Mouse (Mus musculus) kidney, adult 18-20 months (tissue): ENCODE measurements around the gene Gins2.

Experiments used
- DNase-seq: peaks from one replicate; pipeline ENCODE4 v3.0.0; 2021

The Gins2 gene

GRCm38 (mm10) chr8:120599504-120599903 lies 10.4 kb upstream of the Gins2 start:
- DNase-seq = peak; percentile 88

DNA sequence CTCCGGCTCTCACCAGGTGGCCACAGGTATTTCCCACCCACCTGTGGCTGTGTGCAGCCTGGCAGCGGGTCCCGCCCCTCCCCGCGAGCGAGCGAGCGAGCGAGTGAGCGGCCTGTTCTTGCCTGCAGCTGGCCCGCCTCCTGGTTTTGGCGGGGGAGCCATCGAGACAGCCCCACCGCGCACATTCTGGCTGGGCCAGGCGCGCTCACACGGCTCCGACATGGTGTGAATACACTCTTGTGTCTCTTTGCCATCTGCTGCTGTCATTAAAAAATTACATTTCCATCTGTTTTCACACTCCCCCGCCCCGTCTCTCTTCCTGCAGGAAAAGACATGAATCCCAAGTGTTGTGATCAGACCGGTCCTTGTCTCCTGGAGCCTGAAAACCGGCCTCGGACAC lies 9.5 kb upstream of the Gins2 start:
- DNase-seq = no peak

DNA sequence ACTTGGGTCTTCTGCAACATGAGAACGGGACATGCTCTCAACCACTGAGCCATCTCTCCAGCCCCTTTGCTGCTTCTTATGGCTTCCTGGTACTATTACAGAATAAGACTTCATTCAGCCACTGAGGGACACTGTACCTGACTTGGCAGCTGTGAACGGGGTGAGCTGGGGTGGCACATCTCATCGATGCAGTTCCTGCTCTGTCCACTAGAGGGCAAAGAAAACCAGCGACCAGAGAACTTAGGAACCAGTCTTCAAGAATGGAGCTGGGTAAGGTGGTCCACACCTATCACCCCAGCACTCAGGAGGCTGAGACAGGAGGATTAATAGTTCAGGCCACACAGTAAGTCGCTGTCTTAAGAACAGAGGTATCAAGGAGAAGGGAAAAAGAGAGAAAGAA lies 6.9 kb upstream of the Gins2 start:
- DNase-seq = peak; percentile 60

DNA sequence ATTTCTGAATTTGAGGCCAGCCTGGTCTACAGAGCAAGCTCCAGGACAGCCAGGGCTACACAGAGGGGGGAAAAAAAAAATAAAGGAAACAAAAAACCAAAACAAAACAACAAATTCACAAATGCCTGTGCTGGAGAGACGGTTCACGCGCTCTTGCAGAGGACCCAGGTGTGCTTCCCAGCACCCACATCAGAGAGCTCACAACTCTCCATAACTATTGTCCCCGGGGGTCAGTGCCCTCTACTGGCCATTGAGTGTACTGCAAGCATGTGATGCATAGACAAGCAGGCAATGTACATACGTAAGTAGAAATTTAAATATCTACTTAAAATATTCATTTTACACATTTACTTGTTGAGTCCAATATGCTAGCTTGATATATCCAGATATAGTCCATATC lies 5.5 kb upstream of the Gins2 start:
- no peak for DNase-seq

- no peak for DNase-seq
Measured at GRCm38 (mm10) chr8:120591587-120592292, 2.6 kb upstream of the Gins2 start.

DNA sequence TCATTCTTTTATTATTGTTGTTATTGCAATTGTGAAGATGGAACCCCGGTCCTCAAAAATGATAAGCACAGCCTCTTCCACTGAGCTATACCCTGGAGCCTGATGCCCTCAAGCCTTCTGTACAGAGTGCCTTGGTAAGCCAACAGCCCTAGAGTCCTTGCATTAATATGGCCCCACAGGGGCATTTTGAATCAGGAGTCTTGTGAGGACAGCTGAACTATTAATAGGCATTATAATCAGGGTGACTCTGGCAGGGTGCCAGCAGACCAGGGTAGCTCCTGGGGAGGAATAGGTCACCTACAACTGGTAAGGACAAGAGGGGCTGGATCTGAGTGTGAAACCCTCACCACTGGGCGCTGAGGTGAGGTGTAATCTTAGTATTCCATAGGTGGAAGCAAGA lies 817 bp upstream of the Gins2 start:
- peak; percentile 22 for DNase-seq

- DNase-seq = no peak
Measured at GRCm38 (mm10) chr8:120585521-120585920, 3.6 kb downstream of the Gins2 start.

DNA sequence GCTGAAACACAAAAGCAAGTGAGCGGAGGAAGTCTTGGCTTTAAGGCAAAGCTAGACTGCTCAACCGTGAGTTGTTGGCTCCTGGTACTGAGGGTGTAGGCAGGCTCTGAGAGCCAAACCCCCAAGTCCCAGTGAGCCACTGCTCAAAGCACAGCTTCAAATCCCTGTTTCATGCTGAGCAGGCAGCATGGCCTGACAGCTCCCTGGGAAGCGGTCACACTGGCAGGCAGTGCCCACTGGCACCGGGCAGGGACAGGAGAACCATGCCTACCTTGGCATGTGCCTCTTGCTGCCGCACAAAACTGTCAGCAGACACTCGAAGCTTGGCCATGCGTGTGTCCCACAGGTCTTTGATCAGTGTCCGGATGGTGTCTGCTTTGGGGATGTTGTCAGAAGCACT lies 7.3 kb downstream of the Gins2 start:
- no peak for DNase-seq

DNA sequence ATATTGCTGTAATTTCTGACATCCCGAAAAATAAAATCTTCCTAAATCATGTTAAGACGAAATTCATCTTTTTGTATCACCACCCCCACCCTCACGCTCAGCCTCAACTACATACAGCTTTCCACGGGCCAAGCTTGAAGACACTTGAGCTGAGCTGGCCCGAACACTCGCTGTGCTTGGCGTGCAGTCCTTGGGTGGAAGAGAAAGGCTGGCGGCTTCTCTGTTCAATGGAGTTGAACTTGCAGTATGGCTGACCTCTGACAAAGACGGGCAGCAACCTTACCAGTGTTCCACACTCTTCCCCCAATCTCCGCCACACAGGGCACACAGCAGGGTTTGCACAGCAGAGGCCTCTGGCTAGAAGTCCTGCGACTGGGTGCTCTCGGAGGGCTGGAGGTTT lies 7.8 kb downstream of the Gins2 start:
- no peak for DNase-seq

GRCm38 (mm10) chr8:120580336-120581000 lies 8.6 kb downstream of the Gins2 start:
- no peak for DNase-seq

DNA sequence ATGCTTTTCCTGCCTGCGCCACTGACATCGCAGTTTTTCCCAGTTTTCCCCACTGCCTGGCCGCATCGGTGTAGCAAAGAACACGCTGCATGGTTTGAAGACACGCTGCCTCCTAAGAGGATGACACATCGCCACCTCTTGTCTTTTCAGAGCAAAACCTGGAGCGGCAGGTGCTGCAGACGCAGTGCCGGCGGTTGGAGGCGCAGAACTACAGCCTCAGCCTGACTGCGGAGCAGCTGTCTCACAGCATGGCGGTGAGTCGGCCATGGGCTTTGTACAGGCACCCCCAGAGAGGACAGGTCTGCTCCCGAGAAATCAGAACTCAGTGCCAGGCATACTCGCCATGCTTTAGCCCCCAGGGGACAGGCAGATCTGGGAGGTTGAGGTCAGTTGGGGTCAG lies 11.3 kb downstream of the Gins2 start:
- DNase-seq = no peak

DNA sequence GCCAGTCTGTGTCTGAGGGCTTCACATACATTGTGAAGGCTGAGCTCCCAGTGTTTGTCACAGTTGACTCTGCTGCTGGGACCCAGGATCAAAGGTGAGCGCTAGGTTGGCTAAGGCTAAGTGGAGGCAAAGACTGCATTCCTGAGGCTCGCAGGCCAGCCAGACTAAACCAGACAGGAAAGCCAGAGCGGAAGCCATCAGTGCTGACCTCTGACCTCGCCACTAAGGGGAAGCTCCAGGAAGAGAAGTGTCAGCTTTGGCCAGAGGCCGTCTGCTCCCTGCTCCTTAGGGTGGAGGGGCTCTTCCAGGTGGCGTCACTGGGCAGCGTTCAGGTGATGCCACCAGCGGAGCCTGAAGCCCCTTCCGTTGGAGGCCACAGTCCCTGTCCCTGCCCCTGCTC lies 13.3 kb downstream of the Gins2 start:
- peak; percentile 75 for DNase-seq

- peak; percentile 37 for DNase-seq
Measured at GRCm38 (mm10) chr8:120574941-120575340, 14.2 kb downstream of the Gins2 start.

DNA sequence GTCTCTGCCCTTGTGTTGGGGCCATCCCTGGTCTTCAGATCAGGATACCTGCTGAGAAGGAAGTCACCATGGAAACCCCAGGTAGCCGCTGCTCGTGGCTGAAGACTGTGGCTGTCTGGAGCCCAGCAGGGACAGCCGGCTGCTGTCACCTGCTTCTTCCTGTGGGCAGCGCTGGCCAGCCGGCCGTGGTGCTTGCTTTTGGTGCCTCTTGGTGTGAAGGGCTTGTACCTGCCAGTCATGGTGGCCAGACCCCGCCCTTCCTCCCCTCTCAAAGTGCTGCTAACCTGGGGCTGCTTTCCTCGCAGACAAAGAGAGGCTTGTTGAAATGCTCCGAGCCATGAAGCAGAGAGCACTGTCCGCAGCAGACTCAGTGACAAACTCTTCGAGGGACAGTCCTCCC lies 15.2 kb downstream of the Gins2 start:
- no peak for DNase-seq

DNA sequence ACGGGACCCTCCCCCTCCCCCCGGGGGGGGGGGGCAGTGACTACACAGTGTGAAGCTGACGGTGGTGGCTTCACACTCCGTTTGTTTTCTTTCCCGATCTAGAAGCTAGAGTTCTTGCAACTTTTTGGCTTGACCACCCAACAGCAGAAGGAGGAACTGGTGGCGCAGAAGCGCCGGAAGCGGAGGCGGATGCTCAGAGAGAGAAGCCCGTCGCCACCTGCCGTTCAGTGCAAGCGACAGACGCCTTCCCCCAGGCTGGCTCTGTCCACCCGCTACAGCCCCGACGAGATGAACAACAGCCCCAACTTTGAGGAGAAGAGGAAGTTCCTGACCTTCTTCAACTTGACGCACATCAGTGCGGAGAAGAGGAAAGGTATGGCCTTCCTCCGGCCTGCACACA lies 16.6 kb downstream of the Gins2 start:
- no peak for DNase-seq

DNA sequence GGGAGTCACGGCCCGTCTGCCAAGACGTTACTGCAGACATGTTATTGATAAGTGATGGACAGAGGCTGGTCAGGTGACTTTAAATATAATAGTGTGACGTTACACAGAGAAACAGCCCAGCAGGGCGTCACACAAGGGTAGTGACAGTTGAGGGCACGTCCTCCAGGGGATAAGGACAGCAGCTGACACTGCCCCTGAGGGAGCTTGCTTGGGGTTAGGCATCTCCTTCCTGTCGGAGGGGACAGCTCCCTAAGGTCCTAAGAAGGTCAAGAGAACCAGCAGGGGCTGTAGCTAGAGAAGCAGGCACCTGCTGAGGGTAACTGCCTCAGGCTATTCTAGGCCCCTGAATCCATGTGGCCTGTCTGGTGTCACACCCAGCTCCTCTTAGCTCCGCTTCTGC lies 17.5 kb downstream of the Gins2 start:
- no peak for DNase-seq

DNA sequence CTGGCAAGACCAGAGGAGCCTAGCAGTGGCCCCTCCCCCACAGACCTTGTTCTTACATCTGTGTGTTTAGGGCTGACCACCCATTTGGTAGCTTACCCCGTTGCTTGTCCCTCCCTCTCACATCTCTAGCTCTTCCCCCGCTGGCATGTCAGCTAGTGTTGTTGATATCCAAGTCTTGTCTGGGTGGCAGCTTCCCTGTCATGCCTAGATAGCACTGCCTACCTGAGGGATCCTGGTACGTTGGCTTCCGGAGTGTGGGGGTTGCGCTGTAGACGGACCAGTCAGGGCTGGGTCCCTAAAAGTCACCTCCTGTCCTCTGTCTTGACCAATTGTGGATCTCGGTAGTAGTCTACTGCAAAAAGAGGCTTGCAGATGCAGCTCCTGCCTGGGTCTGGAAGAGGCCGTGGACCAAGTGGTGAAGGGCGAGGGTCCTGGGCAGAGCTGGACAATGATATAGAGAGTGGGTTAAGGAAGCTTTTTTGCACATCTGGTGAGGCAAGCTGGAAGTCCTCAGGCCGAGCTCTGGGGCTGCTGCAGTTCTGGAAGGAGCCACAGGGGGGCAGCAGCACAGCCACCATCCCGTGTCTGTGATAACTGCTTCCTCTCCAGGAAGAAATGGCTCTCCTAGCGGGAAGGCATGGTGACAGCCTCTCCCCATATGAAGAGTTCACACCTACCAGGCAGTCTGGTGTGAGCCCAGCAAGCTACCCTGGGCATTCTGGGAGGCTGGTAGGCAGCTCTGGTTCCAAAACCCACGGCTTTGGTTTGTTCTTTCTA lies 19.0 kb downstream of the Gins2 start:
- peak; percentile 82 for DNase-seq

GRCm38 (mm10) chr8:120569123-120569522 lies 20.0 kb downstream of the Gins2 start:
- no peak for DNase-seq

DNA sequence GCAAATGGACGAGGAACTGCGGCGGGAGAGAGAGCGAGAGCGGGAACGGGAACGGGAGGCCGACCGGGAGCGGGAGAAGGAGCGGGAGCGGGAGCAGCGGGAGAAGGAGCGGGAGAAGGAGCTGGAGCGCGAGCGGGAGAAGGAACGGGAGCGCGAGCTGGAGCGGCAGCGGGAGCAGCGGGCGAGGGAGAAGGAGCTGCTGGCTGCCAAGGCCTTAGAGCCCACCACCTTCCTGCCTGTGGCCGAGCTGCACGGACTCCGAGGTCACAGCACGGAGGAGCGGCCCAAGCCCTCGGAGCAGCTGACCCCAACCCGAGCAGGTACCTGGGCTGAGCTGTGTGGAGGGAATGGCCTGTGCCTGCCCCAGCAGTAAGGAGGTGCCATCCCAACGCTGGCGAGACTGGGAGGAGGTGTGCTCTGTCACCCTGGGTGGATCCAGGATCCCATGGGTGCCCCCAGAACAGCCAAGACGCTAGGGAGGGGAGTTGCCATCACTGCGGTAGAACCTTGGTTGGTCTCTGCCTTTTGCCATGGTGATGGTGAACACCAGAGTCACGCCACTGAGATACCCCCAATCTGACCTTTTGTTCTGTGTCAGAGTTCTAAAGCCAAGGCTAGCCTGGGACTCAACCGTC lies 20.8 kb downstream of the Gins2 start:
- no peak for DNase-seq

GRCm38 (mm10) chr8:120567731-120568130 lies 21.4 kb downstream of the Gins2 start:
- DNase-seq = no peak

DNA sequence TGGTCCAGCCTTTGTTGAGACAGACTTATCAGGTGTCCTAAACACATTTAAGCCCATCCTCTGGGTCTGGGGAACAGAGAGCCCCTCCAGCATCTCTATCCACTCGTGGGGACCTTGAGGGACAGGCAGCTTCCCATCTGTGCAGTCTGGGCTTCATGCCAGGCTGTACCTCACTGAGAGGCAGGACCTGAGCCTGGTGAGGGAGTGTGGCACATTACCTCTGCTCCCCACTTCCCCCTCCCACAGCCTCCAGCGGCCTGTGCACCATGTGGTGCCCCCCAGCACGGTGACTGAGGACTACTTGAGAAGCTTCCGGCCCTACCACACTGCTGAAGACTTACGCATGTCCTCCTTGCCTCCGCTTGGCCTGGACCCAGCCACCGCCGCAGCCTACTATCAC lies 22.4 kb downstream of the Gins2 start:
- no peak for DNase-seq

DNA sequence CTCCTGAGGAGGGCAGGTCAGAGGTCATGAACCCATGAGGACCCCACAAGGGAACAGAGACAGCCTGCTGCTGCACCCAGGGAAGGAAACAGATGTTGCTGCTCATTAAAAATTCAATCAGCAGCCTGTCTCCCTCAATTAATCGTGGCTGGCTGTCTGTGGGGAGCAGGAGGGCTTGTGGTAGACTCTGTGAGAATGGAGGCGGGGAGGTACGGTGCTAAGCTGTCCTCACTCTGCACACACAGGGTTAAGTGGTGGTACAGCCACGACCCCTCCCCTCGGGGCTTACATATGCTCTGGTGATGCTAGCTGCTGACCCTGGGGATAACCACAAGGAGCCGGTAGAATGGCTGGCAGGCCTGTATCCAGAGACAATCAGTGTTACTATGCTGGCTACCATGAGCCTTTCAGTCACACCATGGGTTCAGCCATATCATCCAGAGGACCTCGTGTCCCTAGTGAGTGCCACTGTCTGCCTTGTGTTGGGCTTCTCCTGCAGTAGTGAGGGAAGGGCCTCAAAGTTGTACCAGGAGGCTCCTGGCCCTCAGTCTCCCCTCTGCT lies 23.9 kb downstream of the Gins2 start:
- DNase-seq = no peak
